Mouse (Mus musculus): ENCODE data around the gene Ahcyl1. TPM values are rescaled to one million over a fixed set of nuclear protein-coding genes. Genes with fewer than 3 reads are reported as not detected.
"Not testable (repeated sequence)": the region's sequence is repeated elsewhere in the genome, so short reads cannot be mapped to it uniquely, and the experiment has no call there.

Ahcyl1 gene
- total and polyA plus RNA-seq, 3 experiments: 21.4 to 146 (median 54.9) TPM

GRCm38 (mm10) chr3:107656151-107656550 is 40.2 kb downstream of the Ahcyl1 start:
- DNase-seq (ENCODE audit: low spot score): no peak
- ATAC-seq (ENCODE audit: extremely low read depth, insufficient number of reproducible peaks, low FRiP score, poor library complexity, severe bottlenecking): no peak
- Histone ChIP-seq H3K4me1 (ENCODE audit: insufficient read depth, low read depth, low read length) (no peaks in the 10 kb centered on the region), H3K9me3 (replicated peaks) (no peaks in the 10 kb centered on the region), H3K27me3 (ENCODE audit: insufficient read depth, low read length) (peaks cover 1% of the 10 kb centered on the region; the same call in 1 of the 2 replicates), H3K4me3 (ENCODE audit: low read depth, low read length) (no peak overlapping the region), H3K36me3 (replicated peaks) (peaks cover 28% of the 10 kb centered on the region)
- TF ChIP-seq GATA1 (IDR thresholded peaks at IDR 0.05; ENCODE audit: borderline replicate concordance, low read length) (no peak), POLR2AphosphoS5 (IDR thresholded peaks at IDR 0.05; ENCODE audit: insufficient replicate concordance, low read depth, low read length) (no peak), CTCF (IDR thresholded peaks at IDR 0.05; ENCODE audit: low read depth, low read length) (no peak), GATA2 (IDR thresholded peaks at IDR 0.05; ENCODE audit: borderline replicate concordance, low read depth, low read length) (no peak)

GRCm38 (mm10) chr3:107655491-107655890 is 40.9 kb downstream of the Ahcyl1 start:
- DNase-seq (ENCODE audit: low spot score) (no peak), ATAC-seq (ENCODE audit: extremely low read depth, insufficient number of reproducible peaks, low FRiP score, poor library complexity, severe bottlenecking) (no peak)
- Histone ChIP-seq H3K9me3 (replicated peaks) (no peaks in the 10 kb centered on the region), H3K36me3 (replicated peaks) (peaks cover 21% of the 10 kb centered on the region), H3K27me3 (ENCODE audit: insufficient read depth, low read length) (peaks cover 4% of the 10 kb centered on the region; the same call in 1 of the 2 replicates), H3K4me1 (ENCODE audit: insufficient read depth, low read depth, low read length) (no peaks in the 10 kb centered on the region), H3K4me3 (ENCODE audit: low read depth, low read length) (no peak overlapping the region)
- no peak for TF ChIP-seq GATA1 (IDR thresholded peaks at IDR 0.05; ENCODE audit: borderline replicate concordance, low read length)
- no peak for TF ChIP-seq CTCF (IDR thresholded peaks at IDR 0.05; ENCODE audit: low read depth, low read length)
- no peak for TF ChIP-seq POLR2AphosphoS5 (IDR thresholded peaks at IDR 0.05; ENCODE audit: insufficient replicate concordance, low read depth, low read length)
- no peak for TF ChIP-seq GATA2 (IDR thresholded peaks at IDR 0.05; ENCODE audit: borderline replicate concordance, low read depth, low read length)
- no peak for TF ChIP-seq TAL1 (conservative IDR thresholded peaks at IDR 0.05; ENCODE audit: low read depth, low read length)

GRCm38 (mm10) chr3:107654861-107655260 is 41.5 kb downstream of the Ahcyl1 start:
- Histone ChIP-seq H3K27me3 (ENCODE audit: insufficient read depth, low read length) (peaks cover 4% of the 10 kb centered on the region; the same call in 1 of the 2 replicates), H3K9me3 (replicated peaks) (no peaks in the 10 kb centered on the region), H3K36me3 (replicated peaks) (peaks cover 17% of the 10 kb centered on the region), H3K4me3 (ENCODE audit: low read depth, low read length) (no peak overlapping the region), H3K4me1 (ENCODE audit: insufficient read depth, low read depth, low read length) (no peaks in the 10 kb centered on the region)
- TF ChIP-seq GATA2 (IDR thresholded peaks at IDR 0.05; ENCODE audit: borderline replicate concordance, low read depth, low read length) (no peak), CTCF (IDR thresholded peaks at IDR 0.05; ENCODE audit: low read depth, low read length) (no peak), POLR2AphosphoS5 (IDR thresholded peaks at IDR 0.05; ENCODE audit: insufficient replicate concordance, low read depth, low read length) (no peak), TAL1 (conservative IDR thresholded peaks at IDR 0.05; ENCODE audit: low read depth, low read length) (no peak), GATA1 (IDR thresholded peaks at IDR 0.05; ENCODE audit: borderline replicate concordance, low read length) (no peak)
- no peak for DNase-seq (ENCODE audit: low spot score)
- no peak for ATAC-seq (ENCODE audit: extremely low read depth, insufficient number of reproducible peaks, low FRiP score, poor library complexity, severe bottlenecking)

- DNase-seq (ENCODE audit: low spot score) (no peak), ATAC-seq (ENCODE audit: extremely low read depth, insufficient number of reproducible peaks, low FRiP score, poor library complexity, severe bottlenecking) (no peak)
- no peaks in the 10 kb centered on the region for H3K4me1 ChIP-seq (ENCODE audit: insufficient read depth, low read depth, low read length)
- peaks cover 6% of the 10 kb centered on the region for H3K36me3 ChIP-seq (replicated peaks)
- H3K27me3 ChIP-seq (ENCODE audit: insufficient read depth, low read length): peaks cover 9% of the 10 kb centered on the region
- H3K4me3 ChIP-seq (ENCODE audit: low read depth, low read length): no peak overlapping the region
- no peak for TF ChIP-seq GATA2 (IDR thresholded peaks at IDR 0.05; ENCODE audit: borderline replicate concordance, low read depth, low read length)
- TF ChIP-seq GATA1 (IDR thresholded peaks at IDR 0.05; ENCODE audit: borderline replicate concordance, low read length): no peak
- TF ChIP-seq POLR2AphosphoS5 (IDR thresholded peaks at IDR 0.05; ENCODE audit: insufficient replicate concordance, low read depth, low read length): no peak
- TF ChIP-seq TAL1 (conservative IDR thresholded peaks at IDR 0.05; ENCODE audit: low read depth, low read length): no peak
- TF ChIP-seq CTCF (IDR thresholded peaks at IDR 0.05; ENCODE audit: low read depth, low read length): no peak
- no peaks in the 10 kb centered on the region for H3K9me3 ChIP-seq (replicated peaks)
Measured at GRCm38 (mm10) chr3:107652968-107653367, 43.4 kb downstream of the Ahcyl1 start.

GRCm38 (mm10) chr3:107650276-107650675 is 46.1 kb downstream of the Ahcyl1 start:
- not testable (repeated sequence) for H3K4me1 ChIP-seq (ENCODE audit: insufficient read depth, low read depth, low read length); H3K9me3 ChIP-seq (replicated peaks); H3K4me3 ChIP-seq (ENCODE audit: low read depth, low read length); DNase-seq (ENCODE audit: low spot score); ATAC-seq (ENCODE audit: extremely low read depth, insufficient number of reproducible peaks, low FRiP score, poor library complexity, severe bottlenecking); H3K36me3 ChIP-seq (replicated peaks)
- peaks cover 14% of the 10 kb centered on the region for H3K27me3 ChIP-seq (ENCODE audit: insufficient read depth, low read length)

- no peaks in the 10 kb centered on the region for H3K9me3 ChIP-seq (replicated peaks)
- peaks cover 17% of the 10 kb centered on the region for H3K27me3 ChIP-seq (ENCODE audit: insufficient read depth, low read length)
- no peak for ATAC-seq (ENCODE audit: extremely low read depth, insufficient number of reproducible peaks, low FRiP score, poor library complexity, severe bottlenecking)
- H3K36me3 ChIP-seq (replicated peaks): no peaks in the 10 kb centered on the region
- DNase-seq (ENCODE audit: low spot score): no peak
- no peaks in the 10 kb centered on the region for H3K4me1 ChIP-seq (ENCODE audit: insufficient read depth, low read depth, low read length)
- no peak for TF ChIP-seq GATA1 (IDR thresholded peaks at IDR 0.05; ENCODE audit: borderline replicate concordance, low read length)
- TF ChIP-seq GATA2 (IDR thresholded peaks at IDR 0.05; ENCODE audit: borderline replicate concordance, low read depth, low read length): no peak
- no peak for TF ChIP-seq CTCF (IDR thresholded peaks at IDR 0.05; ENCODE audit: low read depth, low read length)
- TF ChIP-seq TAL1 (conservative IDR thresholded peaks at IDR 0.05; ENCODE audit: low read depth, low read length): no peak
- no peak for TF ChIP-seq POLR2AphosphoS5 (IDR thresholded peaks at IDR 0.05; ENCODE audit: insufficient replicate concordance, low read depth, low read length)
- H3K4me3 ChIP-seq (ENCODE audit: low read depth, low read length): no peak overlapping the region
Measured at GRCm38 (mm10) chr3:107646947-107647346, 49.4 kb downstream of the Ahcyl1 start.

Data from G1E (cell line).